Mouse (Mus musculus): ENCODE data around the gene Cdkn2aipnl.

The Cdkn2aipnl gene

GRCm38 (mm10) chr11:51949155-51949840 lies 18.2 kb upstream of the Cdkn2aipnl start:
- DNase-seq: no peak

GRCm38 (mm10) chr11:51949919-51950318 lies 17.5 kb upstream of the Cdkn2aipnl start:
- DNase-seq: no peak

- DNase-seq: no peak
Measured at GRCm38 (mm10) chr11:51951861-51952420, 15.5 kb upstream of the Cdkn2aipnl start.

GRCm38 (mm10) chr11:51956112-51956511 lies 11.3 kb upstream of the Cdkn2aipnl start:
- DNase-seq: no peak

GRCm38 (mm10) chr11:51957760-51958159 lies 9.7 kb upstream of the Cdkn2aipnl start:
- no peak for DNase-seq

- DNase-seq: no peak
Measured at GRCm38 (mm10) chr11:51959511-51959910, 8.0 kb upstream of the Cdkn2aipnl start.

- no peak for DNase-seq
Measured at GRCm38 (mm10) chr11:51960061-51960460, 7.4 kb upstream of the Cdkn2aipnl start.

GRCm38 (mm10) chr11:51960967-51961471 lies 6.4 kb upstream of the Cdkn2aipnl start:
- DNase-seq: peak; percentile 23

- no peak for DNase-seq
Measured at GRCm38 (mm10) chr11:51961761-51962160, 5.7 kb upstream of the Cdkn2aipnl start.

GRCm38 (mm10) chr11:51962277-51962676 lies 5.2 kb upstream of the Cdkn2aipnl start:
- DNase-seq: no peak

- no peak for DNase-seq
Measured at GRCm38 (mm10) chr11:51966651-51967050, 810 bp upstream of the Cdkn2aipnl start.

GRCm38 (mm10) chr11:51968896-51969295 lies 1.4 kb downstream of the Cdkn2aipnl start:
- DNase-seq: no peak

GRCm38 (mm10) chr11:51969511-51969910 lies 2.0 kb downstream of the Cdkn2aipnl start:
- DNase-seq: no peak

- DNase-seq: no peak
Measured at GRCm38 (mm10) chr11:51971644-51972043, 4.2 kb downstream of the Cdkn2aipnl start.

GRCm38 (mm10) chr11:51999611-52000289 lies 32.3 kb downstream of the Cdkn2aipnl start:
- peak; percentile 29 for DNase-seq

- DNase-seq: peak; percentile 97
Measured at GRCm38 (mm10) chr11:52000290-52000962, 33.0 kb downstream of the Cdkn2aipnl start, which contains the start of gene Ube2b. Gene Ube2b, minus strand, starts transcription at chr11:52000762.

- no peak for DNase-seq
Measured at GRCm38 (mm10) chr11:52001341-52001740, 33.9 kb downstream of the Cdkn2aipnl start.

GRCm38 (mm10) chr11:52001861-52002260 lies 34.4 kb downstream of the Cdkn2aipnl start:
- no peak for DNase-seq

GRCm38 (mm10) chr11:52002842-52003504 lies 35.5 kb downstream of the Cdkn2aipnl start:
- no peak for DNase-seq

- no peak for DNase-seq
Measured at GRCm38 (mm10) chr11:52003505-52003771, 36.0 kb downstream of the Cdkn2aipnl start.

GRCm38 (mm10) chr11:52003772-52004528 lies 36.5 kb downstream of the Cdkn2aipnl start, which contains the start of gene Cdkl3:
Gene Cdkl3, plus strand, starts transcription at chr11:52004221.
- peak; percentile 93 for DNase-seq

GRCm38 (mm10) chr11:52005586-52005985 lies 38.1 kb downstream of the Cdkn2aipnl start:
- no peak for DNase-seq

Measured in right cerebral cortex, adult 18-20 months (tissue).